Mouse (Mus musculus): ENCODE measurements around the gene Olfr1226. TPM values are rescaled to one million over a fixed set of nuclear protein-coding genes. Genes with fewer than 3 reads are reported as not detected.

Olfr1226 gene
- not detected in 2 replicates for polyA plus RNA-seq (2012)

DNA sequence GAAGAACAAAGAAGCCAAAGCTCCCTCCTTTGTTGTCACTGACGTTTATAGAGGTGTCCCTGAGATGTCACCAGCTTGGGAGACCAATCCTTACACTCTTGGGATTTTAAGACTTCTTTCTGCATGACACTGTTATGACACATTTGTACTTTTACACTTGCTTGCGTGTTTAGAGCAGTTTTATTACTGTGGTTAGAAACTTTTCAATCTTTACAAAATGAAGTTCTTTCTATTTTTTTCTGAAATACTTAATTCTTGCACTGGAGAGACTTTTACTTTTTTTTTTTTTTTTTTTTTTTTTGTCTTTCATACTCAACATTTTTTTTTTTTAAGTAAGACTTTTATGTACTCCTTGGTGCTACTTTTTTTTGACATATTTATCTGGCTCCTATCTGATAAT is at the start of gene Olfr1226:
TSS of gene Olfr1226 (minus strand) at position 101 of the 400 bp plus-strand sequence.

DNA sequence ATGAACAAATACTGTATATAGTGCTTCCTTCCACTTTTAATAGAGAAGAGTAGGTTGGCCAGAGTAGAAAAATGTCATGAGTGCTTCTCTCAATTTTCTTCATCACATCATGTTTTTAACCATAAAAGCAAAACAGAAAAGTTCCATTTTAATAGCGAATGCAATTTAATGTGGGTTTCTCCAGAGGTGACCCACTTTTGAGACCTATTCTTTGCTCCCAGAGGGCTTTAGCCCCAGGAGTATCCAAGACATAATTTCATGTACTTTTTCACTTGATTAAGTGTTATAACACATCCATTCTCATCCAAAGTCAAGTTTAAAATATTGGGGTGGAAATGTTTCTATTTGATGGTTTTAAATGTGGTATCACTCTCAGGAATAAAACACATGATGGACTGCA is 25.3 kb downstream of the Olfr1226 start, which contains the start of gene Olfr1225:
TSS of gene Olfr1225 (minus strand) at position 101 of the 400 bp plus-strand sequence.

DNA sequence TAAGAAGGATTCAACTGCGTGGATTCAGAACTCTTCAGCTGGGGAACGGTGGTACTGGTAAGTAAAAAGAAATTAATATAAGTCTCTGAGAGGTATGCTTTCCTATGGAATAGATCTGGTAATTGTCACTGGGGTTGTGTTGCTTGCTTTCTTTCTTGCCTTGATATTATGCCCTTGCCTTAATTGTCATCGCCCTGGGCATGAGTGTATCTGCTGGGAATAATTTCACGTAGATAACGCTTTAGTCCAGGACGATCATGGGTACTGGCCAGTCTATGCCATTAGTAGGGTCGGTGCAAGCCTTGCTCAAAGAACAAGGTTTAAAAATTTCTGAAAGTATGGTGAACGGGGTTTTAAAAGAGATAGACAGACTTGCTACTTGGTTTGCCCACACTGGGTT is 35.9 kb downstream of the Olfr1226 start, which contains the start of gene Olfr1224-ps1:
TSS of gene Olfr1224-ps1 (minus strand) at position 101 of the 400 bp plus-strand sequence.

DNA sequence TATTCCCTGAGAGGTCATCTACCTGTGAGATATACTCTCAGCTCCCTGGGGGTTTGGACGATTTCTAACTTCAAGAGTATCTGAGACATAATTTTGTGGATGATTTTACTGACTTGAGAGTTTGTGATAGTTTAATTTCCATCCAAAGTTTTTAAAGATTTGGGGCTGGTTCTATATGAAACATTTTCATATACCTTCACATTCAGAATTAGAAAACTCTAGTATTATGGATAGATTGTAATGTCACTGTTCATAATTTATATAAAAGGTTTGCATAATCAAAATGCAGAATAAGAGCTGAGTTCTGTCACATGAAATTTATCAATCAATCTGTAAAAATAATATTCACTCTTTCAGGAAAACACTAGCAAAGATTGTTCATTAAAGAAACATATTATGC is 48.4 kb downstream of the Olfr1226 start, which contains the start of gene Olfr1223:
TSS of gene Olfr1223 (minus strand) at position 101 of the 400 bp plus-strand sequence.

Other genes starting within 250 kb of the Olfr1226 start
- gene Olfr1212, start 246.1 kb downstream of the Olfr1226 start, polyA plus RNA-seq (2012), result not detected in 2 replicates
- gene Gm13762, start 219.8 kb downstream of the Olfr1226 start, polyA plus RNA-seq (2012), result not detected in 2 replicates
- gene Olfr1214, start 207.4 kb downstream of the Olfr1226 start, polyA plus RNA-seq (2012), result not detected in 2 replicates
- not detected in 2 replicates for gene Olfr1215, start 193.1 kb downstream of the Olfr1226 start, polyA plus RNA-seq (2012)
- gene Olfr1216, start 181.7 kb downstream of the Olfr1226 start, polyA plus RNA-seq (2012), result not detected in 2 replicates
- gene Olfr1217, start 168.0 kb downstream of the Olfr1226 start, polyA plus RNA-seq (2012), result not detected in 2 replicates
- not detected in 2 replicates for gene Olfr1218, start 138.9 kb downstream of the Olfr1226 start, polyA plus RNA-seq (2012)
- gene Olfr1219, start 116.5 kb downstream of the Olfr1226 start, polyA plus RNA-seq (2012), result 0.02 TPM in 1 of 2 replicates, not detected in the other
- not detected in 2 replicates for gene Olfr1220, start 93.2 kb downstream of the Olfr1226 start, polyA plus RNA-seq (2012)
- gene Olfr1221, start 82.8 kb downstream of the Olfr1226 start, polyA plus RNA-seq (2012), result 0.19 TPM in 1 of 2 replicates, not detected in the other
- gene Olfr1222, start 67.0 kb downstream of the Olfr1226 start, polyA plus RNA-seq (2012), result not detected in 2 replicates
- not detected in 2 replicates for gene Olfr1223, start 48.5 kb downstream of the Olfr1226 start, polyA plus RNA-seq (2012)
- gene Olfr1224-ps1, start 36.0 kb downstream of the Olfr1226 start, polyA plus RNA-seq (2012), result not detected in 2 replicates
- gene Olfr1225, start 25.4 kb downstream of the Olfr1226 start, polyA plus RNA-seq (2012), result not detected in 2 replicates
- gene Olfr1228, start 54.0 kb upstream of the Olfr1226 start, polyA plus RNA-seq (2012), result not detected in 2 replicates
- not detected in 2 replicates for gene Olfr1229, start 88.0 kb upstream of the Olfr1226 start, polyA plus RNA-seq (2012)
- gene Olfr1230, start 97.2 kb upstream of the Olfr1226 start, polyA plus RNA-seq (2012), result not detected in 2 replicates
- not detected in 2 replicates for gene Olfr1231, start 107.0 kb upstream of the Olfr1226 start, polyA plus RNA-seq (2012)
- gene Olfr1232, start 129.6 kb upstream of the Olfr1226 start, polyA plus RNA-seq (2012), result not detected in 2 replicates
- not detected in 2 replicates for gene Olfr1233, start 142.3 kb upstream of the Olfr1226 start, polyA plus RNA-seq (2012)
- not detected in 2 replicates for gene Olfr1234, start 164.8 kb upstream of the Olfr1226 start, polyA plus RNA-seq (2012)
- gene Olfr1238, start 209.6 kb upstream of the Olfr1226 start, polyA plus RNA-seq (2012), result not detected in 2 replicates
- not detected in 2 replicates for gene Olfr1239, start 220.4 kb upstream of the Olfr1226 start, polyA plus RNA-seq (2012)
- gene Olfr1240, start 243.0 kb upstream of the Olfr1226 start, polyA plus RNA-seq (2012), result not detected in 2 replicates